In genomic region chr6:82284494-82284893, GRCm38 (mm10) we compare ENCODE assay signal across 27 mouse cellular contexts.
DNase-seq lines count a peak whose midpoint lies in the region; ATAC-seq lines count a peak whose summit lies in the region.
"Had no signal": no experiment of that assay in that cellular context is flagged by ENCODE, and none has a peak within 500 bp of the region (broad histone marks: within the 10 kb centered on the region; RNA-seq: fewer than 3 reads in every experiment).

No protein-coding gene starts in this region.

- WGBS in hindbrain, embryonic 16.5 days, result 53% methylated on average over 1 of the region's 1 CpGs
- 79% methylated on average over 1 of the region's 1 CpGs for WGBS in hindbrain, embryonic 11.5 days
- WGBS in midbrain, embryonic 15.5 days, result 39% methylated on average over 1 of the region's 1 CpGs
- WGBS in midbrain, embryonic 10.5 days, result 89% methylated on average over 1 of the region's 1 CpGs
- WGBS in neural tube, embryonic 13.5 days, result 70% methylated on average over 1 of the region's 1 CpGs
- 47% methylated on average over 1 of the region's 1 CpGs for WGBS in neural tube, embryonic 15.5 days

- no peak overlapping the region for H3K9ac ChIP-seq in hindbrain, embryonic 16.5 days (ENCODE audit: low read depth, low read length)
- H3K9ac ChIP-seq in hindbrain, embryonic 11.5 days (ENCODE audit: low read depth, low read length), result no peak overlapping the region
- no peak overlapping the region for H3K9ac ChIP-seq in midbrain, embryonic 15.5 days
- H3K9ac ChIP-seq in neural tube, embryonic 13.5 days, result no peak overlapping the region
- no peak overlapping the region for H3K9ac ChIP-seq in neural tube, embryonic 15.5 days (replicated peaks)
- H3K9ac ChIP-seq: embryonic facial prominence, embryonic 13.5 days; embryonic facial prominence, embryonic 15.5 days; forebrain, embryonic 12.5 days had no signal

- no peak overlapping the region for H3K27ac ChIP-seq in hindbrain, embryonic 16.5 days (ENCODE audit: low read depth, low read length)
- no peak overlapping the region for H3K27ac ChIP-seq in hindbrain, embryonic 11.5 days (ENCODE audit: low read depth, low read length)
- no peak overlapping the region for H3K27ac ChIP-seq in midbrain, embryonic 15.5 days
- no peak overlapping the region for H3K27ac ChIP-seq in midbrain, embryonic 10.5 days (replicated peaks)
- 0 out of 2 replicates have a peak overlapping the region, but pooled peaks have one; percentile 62 for H3K27ac ChIP-seq in neural tube, embryonic 13.5 days (replicated peaks)
- H3K27ac ChIP-seq in neural tube, embryonic 15.5 days (replicated peaks), result no peak overlapping the region
- H3K27ac ChIP-seq: embryonic facial prominence, embryonic 13.5 days; embryonic facial prominence, embryonic 15.5 days; forebrain, embryonic 10.5 days; forebrain, embryonic 12.5 days had no signal

- H3K4me1 ChIP-seq in hindbrain, embryonic 16.5 days (ENCODE audit: control insufficient read depth, insufficient read depth, low read depth, low read length), result peaks cover 3% of the 10 kb centered on the region; the same call in 1 of the 2 replicates
- H3K4me1 ChIP-seq in hindbrain, embryonic 11.5 days (replicated peaks; ENCODE audit: control insufficient read depth, insufficient read depth, low read length), result no peaks in the 10 kb centered on the region
- peaks cover 5% of the 10 kb centered on the region for H3K4me1 ChIP-seq in midbrain, embryonic 15.5 days
- no peaks in the 10 kb centered on the region for H3K4me1 ChIP-seq in midbrain, embryonic 10.5 days
- H3K4me1 ChIP-seq in neural tube, embryonic 13.5 days (replicated peaks), result peaks cover 7% of the 10 kb centered on the region; the same call in 1 of the 2 replicates
- H3K4me1 ChIP-seq in neural tube, embryonic 15.5 days, result peaks cover 7% of the 10 kb centered on the region
- H3K4me1 ChIP-seq: embryonic facial prominence, embryonic 13.5 days; embryonic facial prominence, embryonic 15.5 days; forebrain, embryonic 10.5 days; forebrain, embryonic 12.5 days had no signal

- H3K4me2 ChIP-seq in hindbrain, embryonic 16.5 days (ENCODE audit: low read length), result no peak overlapping the region
- no peak overlapping the region for H3K4me2 ChIP-seq in hindbrain, embryonic 11.5 days (replicated peaks; ENCODE audit: low read depth, low read length)
- no peak overlapping the region for H3K4me2 ChIP-seq in midbrain, embryonic 15.5 days
- no peak overlapping the region for H3K4me2 ChIP-seq in neural tube, embryonic 13.5 days
- no peak overlapping the region for H3K4me2 ChIP-seq in neural tube, embryonic 15.5 days
- H3K4me2 ChIP-seq: embryonic facial prominence, embryonic 13.5 days; embryonic facial prominence, embryonic 15.5 days; forebrain, embryonic 12.5 days had no signal

- ATAC-seq in hindbrain, embryonic 16.5 days, result peak; percentile 63; the same call in 1 of the 2 replicates
- ATAC-seq in hindbrain, embryonic 11.5 days (ENCODE audit: low FRiP score), result no peak
- peak; percentile 52; the same call in 1 of the 2 replicates for ATAC-seq in midbrain, embryonic 15.5 days (replicated peaks)
- 0 out of 2 replicates have a peak, but pooled peaks have one; percentile 14 for ATAC-seq in neural tube, embryonic 13.5 days (ENCODE audit: low read depth)
- ATAC-seq in neural tube, embryonic 15.5 days (ENCODE audit: low FRiP score), result no peak
- ATAC-seq: activated CD4-positive, CD25-positive, alpha-beta regulatory T cell, adult 4 months; CD4-positive, CD25-positive, alpha-beta regulatory T cell, adult 4 months; Patski had no signal

- no peak for DNase-seq in hindbrain, embryonic 11.5 days (ENCODE audit: low spot score)
- DNase-seq in midbrain, embryonic 10.5 days (ENCODE audit: low spot score), result no peak
- DNase-seq: adrenal gland, adult 8-10 months; adrenal gland, postnatal 14 days; adrenal gland, postnatal 36 days; B cell, adult 2 months; cerebellum, adult 11 months; cerebellum, adult 18-20 months; cerebellum, adult 8-10 months; cerebellum, adult 9-11 months; cerebellum, postnatal 14 days; cerebellum, postnatal 36 days; embryo, embryonic 11 days had no signal

- no peaks in the 10 kb centered on the region for H3K36me3 ChIP-seq in hindbrain, embryonic 16.5 days (ENCODE audit: control insufficient read depth, insufficient read depth, low read length)
- no peaks in the 10 kb centered on the region for H3K36me3 ChIP-seq in hindbrain, embryonic 11.5 days (ENCODE audit: control insufficient read depth, insufficient read depth, low read length)
- H3K36me3 ChIP-seq in midbrain, embryonic 15.5 days (replicated peaks), result no peaks in the 10 kb centered on the region
- no peaks in the 10 kb centered on the region for H3K36me3 ChIP-seq in midbrain, embryonic 10.5 days
- no peaks in the 10 kb centered on the region for H3K36me3 ChIP-seq in neural tube, embryonic 13.5 days
- H3K36me3 ChIP-seq in neural tube, embryonic 15.5 days, result no peaks in the 10 kb centered on the region
- H3K36me3 ChIP-seq: embryonic facial prominence, embryonic 13.5 days; embryonic facial prominence, embryonic 15.5 days; forebrain, embryonic 10.5 days; forebrain, embryonic 12.5 days; G1E had no signal

- H3K4me3 ChIP-seq in hindbrain, embryonic 16.5 days (ENCODE audit: low read length), result no peak overlapping the region
- H3K4me3 ChIP-seq in hindbrain, embryonic 11.5 days (ENCODE audit: low read depth, low read length), result no peak overlapping the region
- H3K4me3 ChIP-seq in midbrain, embryonic 15.5 days, result no peak overlapping the region
- no peak overlapping the region for H3K4me3 ChIP-seq in midbrain, embryonic 10.5 days
- H3K4me3 ChIP-seq in neural tube, embryonic 13.5 days, result no peak overlapping the region
- H3K4me3 ChIP-seq in neural tube, embryonic 15.5 days (replicated peaks), result no peak overlapping the region
- H3K4me3 ChIP-seq: embryonic facial prominence, embryonic 13.5 days; embryonic facial prominence, embryonic 15.5 days; erythroblast, embryonic 14.5 days; forebrain, embryonic 10.5 days; forebrain, embryonic 12.5 days had no signal

- H3K27me3 ChIP-seq in hindbrain, embryonic 16.5 days (replicated peaks; ENCODE audit: control insufficient read depth, insufficient read depth, low read length), result no peaks in the 10 kb centered on the region
- H3K27me3 ChIP-seq in hindbrain, embryonic 11.5 days (ENCODE audit: control insufficient read depth, insufficient read depth, low read length), result no peaks in the 10 kb centered on the region
- no peaks in the 10 kb centered on the region for H3K27me3 ChIP-seq in midbrain, embryonic 15.5 days (replicated peaks)
- H3K27me3 ChIP-seq in midbrain, embryonic 10.5 days (ENCODE audit: low read depth, poor library complexity, severe bottlenecking), result no peaks in the 10 kb centered on the region
- no peaks in the 10 kb centered on the region for H3K27me3 ChIP-seq in neural tube, embryonic 13.5 days
- H3K27me3 ChIP-seq in neural tube, embryonic 15.5 days (replicated peaks), result no peaks in the 10 kb centered on the region
- H3K27me3 ChIP-seq: CH12.LX; embryonic facial prominence, embryonic 13.5 days; embryonic facial prominence, embryonic 15.5 days; forebrain, embryonic 12.5 days; Patski had no signal

- no peaks in the 10 kb centered on the region for H3K9me3 ChIP-seq in hindbrain, embryonic 16.5 days (ENCODE audit: control insufficient read depth, low read length)
- H3K9me3 ChIP-seq in hindbrain, embryonic 11.5 days (ENCODE audit: control insufficient read depth, low read length), result no peaks in the 10 kb centered on the region
- no peaks in the 10 kb centered on the region for H3K9me3 ChIP-seq in midbrain, embryonic 15.5 days
- H3K9me3 ChIP-seq in midbrain, embryonic 10.5 days (replicated peaks), result no peaks in the 10 kb centered on the region
- H3K9me3 ChIP-seq in neural tube, embryonic 13.5 days, result no peaks in the 10 kb centered on the region
- H3K9me3 ChIP-seq in neural tube, embryonic 15.5 days (replicated peaks), result no peaks in the 10 kb centered on the region
- H3K9me3 ChIP-seq: embryonic facial prominence, embryonic 13.5 days; embryonic facial prominence, embryonic 15.5 days; forebrain, embryonic 10.5 days; forebrain, embryonic 12.5 days had no signal

Comparison
In these comparisons a context has a peak if more than half of its experiments do, and no peak if none do; other contexts are left out.
1. ATAC-seq: peak in hindbrain, embryonic 16.5 days (single experiment), midbrain, embryonic 15.5 days (single experiment) and neural tube, embryonic 13.5 days (single experiment); none in hindbrain, embryonic 11.5 days (single experiment) and neural tube, embryonic 15.5 days (single experiment).